Mouse (Mus musculus) left cerebral cortex, postnatal 4 days (tissue): ENCODE measurements around the gene Cwc22. TPM values are rescaled to one million over a fixed set of nuclear protein-coding genes. Genes with fewer than 3 reads are reported as not detected.

ENCODE experiments used
- DNase-seq: peaks from one replicate; pipeline ENCODE4 v3.0.0-alpha.2; 2022
- intact Hi-C: fragments of 180-260 bp; cut with DNase I; formaldehyde crosslinking; loops from one replicate; pipeline ENCODE4 v1.15.1; 2025
- total RNA-seq, 2 experiments: library from RNA; stranded (reverse); gene quantifications; 2 replicates each; pipeline ENCODE4 v1.2.3; 2021

Cwc22 gene
- total RNA-seq, result 10 to 100 TPM; 33.4 to 35.0 TPM

- DNase-seq, result peak; percentile 94
- intact Hi-C loops, result no loop called here
These were observed at the start of gene Cwc22 for GRCm38 (mm10) chr2:77945596-77946485. TSS of gene Cwc22 (minus strand) at chr2:77946375.

- intact Hi-C loops, result no loop called here
- no peak for DNase-seq
These were observed 47.7 kb upstream of the Cwc22 start for GRCm38 (mm10) chr2:77993727-77994401.

GRCm38 (mm10) chr2:77992951-77993604 lies 46.9 kb upstream of the Cwc22 start:
- intact Hi-C loops, result no loop called here
- no peak for DNase-seq

- intact Hi-C loops, result no loop called here
These were observed 44.6 kb upstream of the Cwc22 start for GRCm38 (mm10) chr2:77990820-77991219.

GRCm38 (mm10) chr2:77990121-77990520 lies 43.9 kb upstream of the Cwc22 start:
- no peak for DNase-seq
- intact Hi-C loops, result no loop called here

More at GRCm38 (mm10) chr2:77990820-77991219, 44.6 kb upstream of the Cwc22 start:
- no peak for DNase-seq

GRCm38 (mm10) chr2:77989390-77989789 lies 43.2 kb upstream of the Cwc22 start:
- DNase-seq, result no peak
- intact Hi-C loops, result no loop called here

- intact Hi-C loops, result no loop called here
- no peak for DNase-seq
These were observed 40.0 kb upstream of the Cwc22 start for GRCm38 (mm10) chr2:77985991-77986730.

- DNase-seq, result no peak
- intact Hi-C loops, result no loop called here
These were observed 38.0 kb upstream of the Cwc22 start for GRCm38 (mm10) chr2:77984209-77984608.

- intact Hi-C loops, result no loop called here
- DNase-seq, result no peak
These were observed 35.7 kb upstream of the Cwc22 start for GRCm38 (mm10) chr2:77981826-77982225.

- intact Hi-C loops, result no loop called here
- DNase-seq, result no peak
These were observed 34.5 kb upstream of the Cwc22 start for GRCm38 (mm10) chr2:77980696-77981095.

- intact Hi-C loops, result no loop called here
- DNase-seq, result no peak
These were observed 33.3 kb upstream of the Cwc22 start for GRCm38 (mm10) chr2:77979519-77979918.

GRCm38 (mm10) chr2:77979081-77979480 lies 32.9 kb upstream of the Cwc22 start:
- DNase-seq, result no peak
- intact Hi-C loops, result no loop called here

- DNase-seq, result no peak
- intact Hi-C loops, result no loop called here
These were observed 32.1 kb upstream of the Cwc22 start for GRCm38 (mm10) chr2:77978256-77978655.

GRCm38 (mm10) chr2:77976321-77976920 lies 30.2 kb upstream of the Cwc22 start:
- no peak for DNase-seq
- intact Hi-C loops, result no loop called here

- DNase-seq, result no peak
- intact Hi-C loops, result no loop called here
These were observed 29.4 kb upstream of the Cwc22 start for GRCm38 (mm10) chr2:77975606-77976005.

GRCm38 (mm10) chr2:77974986-77975385 lies 28.8 kb upstream of the Cwc22 start:
- intact Hi-C loops, result no loop called here
- no peak for DNase-seq

GRCm38 (mm10) chr2:77974366-77974765 lies 28.2 kb upstream of the Cwc22 start:
- intact Hi-C loops, result no loop called here

GRCm38 (mm10) chr2:77973296-77973695 lies 27.1 kb upstream of the Cwc22 start:
- DNase-seq, result no peak
- intact Hi-C loops, result no loop called here

More at GRCm38 (mm10) chr2:77974366-77974765, 28.2 kb upstream of the Cwc22 start:
- DNase-seq, result no peak

- intact Hi-C loops, result no loop called here
- no peak for DNase-seq
These were observed 26.4 kb upstream of the Cwc22 start for GRCm38 (mm10) chr2:77972541-77972940.

GRCm38 (mm10) chr2:77971871-77972270 lies 25.7 kb upstream of the Cwc22 start:
- intact Hi-C loops, result no loop called here
- DNase-seq, result no peak
